Mouse (Mus musculus): ENCODE measurements around the gene Fdxr. TPM values are rescaled to one million over a fixed set of nuclear protein-coding genes. Genes with fewer than 3 reads are reported as not detected.
A peak's percentile ranks its signal among the peaks of the same experiment; 100 is the strongest.

The Fdxr gene
- polyA plus RNA-seq, 1 experiment: not detected

DNA sequence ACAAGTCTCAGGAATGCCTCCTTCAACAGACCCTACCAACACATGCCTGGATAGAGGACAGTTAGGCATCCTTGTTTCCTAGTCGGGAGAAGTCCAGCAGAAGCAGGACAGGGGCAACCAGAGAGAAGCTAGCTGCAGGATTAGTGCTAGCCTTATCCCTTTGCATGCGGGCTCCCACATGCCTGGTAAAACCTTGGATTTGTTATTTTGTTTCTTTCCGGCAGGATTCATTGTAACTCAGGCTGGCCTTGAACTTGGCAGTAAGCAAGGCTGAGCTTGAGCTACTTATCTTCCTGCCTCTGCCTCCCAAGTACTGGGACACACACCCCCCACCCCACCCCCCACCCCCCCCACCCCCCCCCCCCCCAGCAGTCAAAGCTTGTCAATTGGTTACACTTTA lies 25.6 kb downstream of the Fdxr start:
- peaks cover 25% of the 10 kb centered on the region for H3K4me1 ChIP-seq (ENCODE audit: control insufficient read depth, insufficient read depth, low read length)
- no peak overlapping the region for H3K4me3 ChIP-seq (ENCODE audit: insufficient read depth, low read depth, low read length)
- 81% methylated on average over 3 of the region's 3 CpGs for WGBS
- no peak for TF ChIP-seq POLR2A (IDR thresholded peaks at IDR 0.05; ENCODE audit: insufficient read depth, low read depth, low read length)
- no peak for TF ChIP-seq CTCF (IDR thresholded peaks at IDR 0.05; ENCODE audit: insufficient read depth, low read depth, low read length)
- H3K27ac ChIP-seq (ENCODE audit: insufficient read depth, low read depth, low read length): no peak overlapping the region

DNA sequence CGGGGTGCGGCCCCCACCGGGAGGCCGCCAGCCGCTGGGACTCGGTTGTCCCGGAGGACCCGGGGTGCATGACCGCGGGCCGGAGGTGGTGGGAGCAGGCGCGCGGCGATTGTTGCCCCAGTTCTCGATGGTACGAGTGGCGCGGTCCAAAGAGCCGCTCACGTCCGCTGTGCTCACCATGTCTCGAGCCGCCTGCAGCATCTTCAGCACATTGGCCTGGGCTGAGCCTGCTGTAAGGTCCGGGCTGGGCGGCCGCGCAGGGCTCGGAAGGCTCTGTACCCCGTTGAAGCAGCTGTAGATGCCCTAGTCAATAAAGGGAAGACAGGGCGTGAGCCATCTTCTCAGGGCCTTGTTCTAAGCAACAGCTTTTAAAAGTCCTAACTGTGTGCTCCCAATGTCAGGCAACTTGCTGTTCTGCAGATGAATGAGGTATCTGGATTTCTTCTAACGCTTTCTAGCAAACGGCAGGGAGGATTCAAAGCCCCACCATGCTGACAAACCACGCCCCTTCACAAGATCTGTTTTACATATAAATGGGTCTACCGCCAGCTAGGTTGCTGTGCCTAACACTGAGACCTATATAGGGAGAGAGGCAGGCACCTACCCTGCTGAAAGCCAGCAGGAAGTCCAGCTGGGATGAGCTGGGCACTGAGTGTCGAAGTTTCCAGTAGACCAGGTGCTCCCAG lies 26.3 kb downstream of the Fdxr start:
- WGBS: 15% methylated on average over 36 of the region's 36 CpGs
- Histone ChIP-seq H3K27ac (ENCODE audit: insufficient read depth, low read depth, low read length) (no peak overlapping the region), H3K4me3 (ENCODE audit: insufficient read depth, low read depth, low read length) (peak overlapping the region; percentile 47), H3K4me1 (ENCODE audit: control insufficient read depth, insufficient read depth, low read length) (peaks cover 26% of the 10 kb centered on the region)
- TF ChIP-seq POLR2A (IDR thresholded peaks at IDR 0.05; ENCODE audit: insufficient read depth, low read depth, low read length) (no peak), CTCF (IDR thresholded peaks at IDR 0.05; ENCODE audit: insufficient read depth, low read depth, low read length) (no peak)

DNA sequence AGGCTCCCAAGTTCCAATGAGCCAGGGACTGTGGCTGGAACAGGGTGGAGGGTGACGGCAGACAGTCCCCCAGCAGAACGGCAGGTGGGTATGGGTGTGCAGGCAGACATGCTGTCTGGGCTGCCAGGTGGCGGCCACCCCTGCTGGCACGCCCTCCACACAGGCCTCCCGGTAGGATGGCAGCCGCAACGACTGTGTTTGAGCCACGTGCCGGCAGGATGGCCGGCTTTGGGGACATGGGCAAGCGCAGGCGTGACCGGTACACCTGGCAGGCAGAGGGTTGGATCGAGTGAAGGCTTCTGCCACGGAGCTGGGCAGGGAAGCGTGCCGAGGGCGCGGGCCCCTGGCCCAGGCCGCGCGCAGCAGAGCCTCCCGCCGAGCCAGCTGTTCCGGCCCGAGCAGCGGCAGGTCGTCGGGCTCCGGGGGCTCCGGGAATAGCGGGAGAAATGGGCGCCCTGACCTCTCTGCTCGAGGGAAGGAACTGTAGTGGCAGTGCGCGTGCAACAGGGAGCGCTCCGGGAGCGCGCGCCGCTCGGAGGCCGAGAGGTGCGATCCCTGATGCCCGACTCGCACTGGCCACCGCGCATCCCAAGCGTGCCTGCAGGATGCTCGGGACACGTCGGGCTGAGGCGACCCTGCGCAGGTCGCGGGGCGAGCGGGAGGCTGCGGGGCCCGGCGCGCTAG lies 27.0 kb downstream of the Fdxr start:
- Histone ChIP-seq H3K4me3 (ENCODE audit: insufficient read depth, low read depth, low read length) (peak overlapping the region; percentile 47), H3K27ac (ENCODE audit: insufficient read depth, low read depth, low read length) (no peak overlapping the region), H3K4me1 (ENCODE audit: control insufficient read depth, insufficient read depth, low read length) (peaks cover 29% of the 10 kb centered on the region)
- no peak for TF ChIP-seq CTCF (IDR thresholded peaks at IDR 0.05; ENCODE audit: insufficient read depth, low read depth, low read length)
- no peak for TF ChIP-seq POLR2A (IDR thresholded peaks at IDR 0.05; ENCODE audit: insufficient read depth, low read depth, low read length)
- WGBS: 7% methylated on average over 63 of the region's 63 CpGs

DNA sequence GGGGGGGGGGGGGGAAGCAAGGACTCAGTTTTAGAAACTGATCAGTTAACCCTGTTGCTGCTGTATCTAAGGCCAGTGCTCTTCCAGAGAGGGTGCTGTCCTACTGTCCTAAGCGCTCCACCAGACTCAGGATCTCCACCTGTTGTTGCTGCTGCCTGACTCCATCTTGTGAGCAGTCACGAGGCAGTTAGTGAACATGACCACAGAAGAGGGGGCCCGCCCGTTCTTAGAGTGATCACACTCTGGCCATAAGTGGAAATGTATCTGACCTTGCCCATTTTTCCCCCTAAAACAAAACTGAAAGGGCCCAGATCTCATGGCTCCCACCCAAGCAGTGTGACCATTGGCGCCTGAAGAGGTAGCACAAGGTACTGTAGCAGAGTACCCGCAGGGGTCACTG lies 28.9 kb downstream of the Fdxr start:
- peaks cover 31% of the 10 kb centered on the region for H3K4me1 ChIP-seq (ENCODE audit: control insufficient read depth, insufficient read depth, low read length)
- WGBS: 85% methylated on average over 6 of the region's 6 CpGs
- no peak overlapping the region for H3K27ac ChIP-seq (ENCODE audit: insufficient read depth, low read depth, low read length)

DNA sequence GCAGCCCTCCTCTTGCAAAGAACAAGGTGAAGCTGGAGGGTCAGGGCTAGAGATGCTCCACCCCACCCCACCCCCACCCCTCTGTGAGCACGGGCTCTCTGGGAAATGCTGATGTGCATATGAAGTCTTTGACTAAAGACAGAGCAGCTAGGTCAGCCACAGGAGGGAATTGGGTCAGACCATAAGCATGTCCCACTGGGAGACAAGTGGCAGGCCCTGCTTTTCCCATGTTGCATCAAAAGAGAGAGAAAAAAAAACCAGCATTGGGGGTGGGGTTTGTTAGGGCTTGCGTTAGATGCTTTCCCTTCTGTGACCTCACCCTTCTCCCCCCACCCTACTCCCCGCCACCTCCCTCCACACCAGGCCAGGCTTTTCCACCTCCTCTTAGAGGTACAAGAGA lies 29.6 kb downstream of the Fdxr start:
- 39% methylated on average over 3 of the region's 3 CpGs for WGBS
- H3K27ac ChIP-seq (ENCODE audit: insufficient read depth, low read depth, low read length): no peak overlapping the region
- no peak for TF ChIP-seq CTCF (IDR thresholded peaks at IDR 0.05; ENCODE audit: insufficient read depth, low read depth, low read length)
- no peak for TF ChIP-seq POLR2A (IDR thresholded peaks at IDR 0.05; ENCODE audit: insufficient read depth, low read depth, low read length)
- H3K4me3 ChIP-seq (ENCODE audit: insufficient read depth, low read depth, low read length): no peak overlapping the region
- peaks cover 31% of the 10 kb centered on the region for H3K4me1 ChIP-seq (ENCODE audit: control insufficient read depth, insufficient read depth, low read length)

More for the DNA sequence above, 28.9 kb downstream of the Fdxr start:
- no peak for TF ChIP-seq POLR2A (IDR thresholded peaks at IDR 0.05; ENCODE audit: insufficient read depth, low read depth, low read length)
- TF ChIP-seq CTCF (IDR thresholded peaks at IDR 0.05; ENCODE audit: insufficient read depth, low read depth, low read length): no peak
- no peak overlapping the region for H3K4me3 ChIP-seq (ENCODE audit: insufficient read depth, low read depth, low read length)

DNA sequence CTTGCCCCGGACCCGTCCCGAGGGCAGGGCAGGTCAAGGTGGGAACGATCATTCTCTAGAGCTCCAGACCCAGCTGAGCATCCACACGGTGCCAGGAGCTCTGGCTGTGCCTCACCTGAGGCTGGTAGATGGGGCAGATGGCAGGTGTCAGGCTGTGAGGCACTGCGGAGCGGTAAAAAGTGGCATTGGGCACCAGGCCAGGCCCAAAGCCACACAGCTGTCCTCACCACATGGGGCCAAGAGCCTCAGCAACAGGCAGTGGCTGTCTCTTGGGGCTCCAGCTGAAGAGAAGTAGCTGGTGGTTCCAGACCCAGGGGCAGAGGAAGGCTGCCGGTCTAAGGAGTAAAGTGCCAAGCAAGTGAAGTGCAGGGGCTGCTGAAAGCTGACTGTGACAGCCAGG lies 30.5 kb downstream of the Fdxr start:
- WGBS: 64% methylated on average over 8 of the region's 8 CpGs
- peaks cover 31% of the 10 kb centered on the region for H3K4me1 ChIP-seq (ENCODE audit: control insufficient read depth, insufficient read depth, low read length)
- no peak for TF ChIP-seq POLR2A (IDR thresholded peaks at IDR 0.05; ENCODE audit: insufficient read depth, low read depth, low read length)
- no peak for TF ChIP-seq CTCF (IDR thresholded peaks at IDR 0.05; ENCODE audit: insufficient read depth, low read depth, low read length)
- no peak overlapping the region for H3K27ac ChIP-seq (ENCODE audit: insufficient read depth, low read depth, low read length)
- no peak overlapping the region for H3K4me3 ChIP-seq (ENCODE audit: insufficient read depth, low read depth, low read length)

DNA sequence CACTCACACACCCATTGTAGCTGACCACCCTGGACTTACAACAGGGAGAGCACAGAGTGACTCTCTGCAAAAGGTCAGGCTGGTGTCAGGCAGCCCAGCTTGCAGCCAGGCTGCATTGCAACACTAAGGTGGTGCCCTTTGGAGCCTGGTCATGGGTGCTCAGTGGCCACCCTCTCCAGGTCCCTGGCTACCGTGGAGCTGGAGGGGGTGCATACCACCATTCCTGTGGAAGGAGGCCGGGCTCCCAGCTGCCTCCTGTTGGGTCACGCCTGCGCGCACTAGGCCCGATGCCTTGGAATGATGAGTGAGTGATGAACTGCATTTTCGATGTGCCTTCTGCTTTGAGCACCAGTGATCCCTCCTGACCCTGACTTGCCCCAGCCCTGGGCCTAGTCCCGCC lies 32.0 kb downstream of the Fdxr start:
- no peak overlapping the region for H3K4me3 ChIP-seq (ENCODE audit: insufficient read depth, low read depth, low read length)
- peaks cover 25% of the 10 kb centered on the region for H3K4me1 ChIP-seq (ENCODE audit: control insufficient read depth, insufficient read depth, low read length)
- TF ChIP-seq POLR2A (IDR thresholded peaks at IDR 0.05; ENCODE audit: insufficient read depth, low read depth, low read length): no peak
- no peak for TF ChIP-seq CTCF (IDR thresholded peaks at IDR 0.05; ENCODE audit: insufficient read depth, low read depth, low read length)
- no peak overlapping the region for H3K27ac ChIP-seq (ENCODE audit: insufficient read depth, low read depth, low read length)
- WGBS: 89% methylated on average over 8 of the region's 8 CpGs

DNA sequence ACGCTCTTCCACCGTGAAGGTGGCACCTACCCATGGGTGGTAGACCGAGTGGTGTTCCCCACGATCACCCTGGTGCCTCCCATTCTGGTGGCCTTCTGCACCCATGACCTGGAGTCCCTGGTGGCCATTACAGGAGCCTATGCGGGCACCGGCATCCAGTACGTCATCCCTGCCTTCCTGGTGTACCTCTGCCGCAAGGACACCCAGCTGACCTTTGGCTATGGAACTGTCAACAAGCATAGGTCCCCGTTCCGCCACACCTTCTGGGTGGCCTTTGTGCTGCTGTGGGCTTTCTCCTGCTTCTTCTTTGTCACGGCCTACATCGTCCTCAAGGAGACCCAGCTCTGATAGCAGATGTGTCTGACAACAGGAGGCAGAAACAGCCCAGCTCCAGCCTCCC lies 33.1 kb downstream of the Fdxr start:
- Histone ChIP-seq H3K27ac (ENCODE audit: insufficient read depth, low read depth, low read length) (no peak overlapping the region), H3K4me1 (ENCODE audit: control insufficient read depth, insufficient read depth, low read length) (peaks cover 26% of the 10 kb centered on the region), H3K4me3 (ENCODE audit: insufficient read depth, low read depth, low read length) (no peak overlapping the region)
- no peak for TF ChIP-seq CTCF (IDR thresholded peaks at IDR 0.05; ENCODE audit: insufficient read depth, low read depth, low read length)
- no peak for TF ChIP-seq POLR2A (IDR thresholded peaks at IDR 0.05; ENCODE audit: insufficient read depth, low read depth, low read length)
- 96% methylated on average over 12 of the region's 12 CpGs for WGBS

DNA sequence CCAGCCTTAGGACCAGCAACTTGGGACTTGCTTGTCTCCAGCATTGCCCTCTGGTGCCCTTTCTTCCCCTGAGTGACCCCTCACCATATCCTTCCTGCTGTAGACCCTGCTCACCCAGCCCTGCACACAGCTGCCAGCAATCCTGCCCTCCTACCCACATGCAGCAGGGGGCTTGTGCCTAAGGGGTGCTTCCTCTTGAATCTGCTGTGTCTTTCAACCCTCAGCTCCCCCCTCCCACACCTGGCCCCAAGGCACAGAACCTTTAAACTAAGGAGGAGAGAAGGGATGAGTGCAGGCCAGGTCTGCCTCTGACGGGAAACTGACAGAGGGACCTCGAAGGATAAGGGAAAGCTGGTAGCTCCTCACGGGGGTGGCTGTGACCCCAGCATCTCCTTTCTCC lies 34.1 kb downstream of the Fdxr start:
- no peak for TF ChIP-seq CTCF (IDR thresholded peaks at IDR 0.05; ENCODE audit: insufficient read depth, low read depth, low read length)
- TF ChIP-seq POLR2A (IDR thresholded peaks at IDR 0.05; ENCODE audit: insufficient read depth, low read depth, low read length): no peak
- Histone ChIP-seq H3K27ac (ENCODE audit: insufficient read depth, low read depth, low read length) (no peak overlapping the region), H3K4me1 (ENCODE audit: control insufficient read depth, insufficient read depth, low read length) (peaks cover 21% of the 10 kb centered on the region), H3K4me3 (ENCODE audit: insufficient read depth, low read depth, low read length) (no peak overlapping the region)
- 89% methylated on average over 3 of the region's 3 CpGs for WGBS

Measured in olfactory bulb, adult 2 months (tissue).